Mouse (Mus musculus): ENCODE data around the gene Polr2a.

DNA sequence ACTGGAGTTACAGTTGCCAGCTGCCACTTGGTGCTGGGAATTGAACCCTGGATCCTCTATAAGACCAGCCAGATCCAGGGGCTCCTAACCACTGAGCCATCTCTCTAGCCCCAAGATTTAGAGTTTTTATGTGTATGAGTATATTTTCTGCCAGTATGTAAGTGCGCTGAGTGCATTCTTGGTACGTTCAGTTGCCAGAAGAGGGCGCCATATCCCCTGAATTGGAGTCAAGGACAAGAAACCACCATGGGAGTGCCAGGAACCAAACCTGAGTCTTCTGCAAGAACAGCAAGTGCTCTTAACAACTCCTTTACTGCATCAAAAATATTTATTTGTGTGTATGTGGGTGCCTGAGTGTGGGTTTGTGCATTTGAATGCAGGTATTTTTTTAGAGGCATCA lies 29.4 kb downstream of the Polr2a start:
- TF ChIP-seq E2F4 (IDR thresholded peaks at IDR 0.05; ENCODE audit: insufficient read depth) (no peak), POLR2A (IDR thresholded peaks at IDR 0.05; ENCODE audit: insufficient read length, low read depth) (no peak), TCF12 (IDR thresholded peaks at IDR 0.05; ENCODE audit: insufficient read depth, poor library complexity, severe bottlenecking) (no peak), MAX (IDR thresholded peaks at IDR 0.05; ENCODE audit: low read depth) (no peak), POLR2AphosphoS2 (IDR thresholded peaks at IDR 0.05; ENCODE audit: insufficient read length, low read depth) (no peak), REST (IDR thresholded peaks at IDR 0.05; ENCODE audit: insufficient read depth, insufficient read length) (no peak), TCF3 (IDR thresholded peaks at IDR 0.05; ENCODE audit: insufficient read length, low read depth) (no peak), USF1 (IDR thresholded peaks at IDR 0.05; ENCODE audit: low read depth) (no peak), MYOG (IDR thresholded peaks at IDR 0.05; ENCODE audit: control insufficient read depth in 1 of 3, insufficient read depth in 1 of 3, insufficient read length in 2 of 3, low read depth in 2 of 3) (no peak)
